Mouse (Mus musculus) ES-Bruce4 (cell line): ENCODE results near the gene Vmn2r8.
A peak's percentile ranks its signal among the peaks of the same experiment; 100 is the strongest.

Experiments
- CTCF ChIP-seq: IDR thresholded peaks from one replicate; pipeline ENCODE4 v1.8.1; 2011; ENCODE audit warnings: low read depth, low read length
- POLR2A ChIP-seq: IDR thresholded peaks from one replicate; pipeline ENCODE4 v1.8.1; 2011; ENCODE audit warnings: low read length; ENCODE audit not compliant: insufficient read depth

- TF ChIP-seq POLR2A (no peak), CTCF (peak; percentile 4)
Measured at GRCm38 (mm10) chr5:108743856-108744255, 64.8 kb downstream of the Vmn2r8 start.
